Mouse (Mus musculus): ENCODE measurements around the gene Prm3. TPM values are rescaled to one million over a fixed set of nuclear protein-coding genes. Genes with fewer than 3 reads are reported as not detected.

The Prm3 gene
- polyA plus RNA-seq, 1 experiment from 2014 or later, result not detected

DNA sequence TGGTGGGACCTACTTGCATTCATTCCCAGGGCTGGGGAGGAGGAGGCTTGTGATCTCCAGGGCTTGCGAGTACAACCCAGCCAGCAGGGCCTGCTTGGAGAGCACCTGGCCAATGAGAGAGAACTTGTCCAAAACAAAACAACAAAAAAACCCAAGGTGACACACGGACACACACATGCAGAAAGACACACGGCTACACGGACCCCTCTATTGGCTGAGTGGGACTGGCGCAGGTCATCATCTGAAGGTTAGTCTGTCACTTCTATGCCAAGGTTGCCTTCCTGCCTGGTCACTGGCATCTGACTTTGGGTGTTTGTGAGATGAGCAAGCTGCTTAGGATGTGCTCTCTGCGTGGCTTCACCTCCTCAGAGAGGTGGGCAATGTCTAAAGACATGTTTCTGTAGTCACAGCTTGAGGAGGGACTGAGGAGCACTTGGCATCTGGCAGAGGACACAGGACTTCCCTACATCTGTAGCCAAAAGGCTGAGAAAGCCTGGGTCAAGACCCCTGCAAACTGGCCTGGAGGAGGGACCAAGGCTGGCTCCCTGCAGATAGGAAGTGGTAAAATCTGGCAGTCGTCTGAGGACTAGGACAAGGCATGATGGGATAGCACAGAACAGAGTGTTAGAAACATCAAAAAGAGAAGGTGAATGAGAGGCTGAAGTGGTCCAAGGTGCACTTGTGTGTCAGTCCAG lies 37.2 kb upstream of the Prm3 start:
- 80% methylated on average over 7 of the region's 7 CpGs for WGBS
- no peaks in the 10 kb centered on the region for H3K27me3 ChIP-seq (ENCODE audit: control insufficient read depth, insufficient read depth, low read length)
- H3K4me3 ChIP-seq (ENCODE audit: low read length), result no peak overlapping the region
- no peaks in the 10 kb centered on the region for H3K36me3 ChIP-seq (ENCODE audit: control insufficient read depth, insufficient read depth)
- no peak overlapping the region for H3K9ac ChIP-seq (ENCODE audit: low read length)
- H3K4me2 ChIP-seq (ENCODE audit: low read depth, low read length), result no peak overlapping the region
- peak overlapping the region; percentile 23; the same call in 1 of the 2 replicates for H3K27ac ChIP-seq (ENCODE audit: low read length)
- H3K9me3 ChIP-seq (replicated peaks; ENCODE audit: control insufficient read depth, low read length), result no peaks in the 10 kb centered on the region; the same call in 1 of the 2 replicates
- ATAC-seq (replicated peaks; ENCODE audit: extremely low read depth, insufficient read depth, low FRiP score), result no peak
- H3K4me1 ChIP-seq (ENCODE audit: control insufficient read depth, insufficient read depth, low read length), result no peaks in the 10 kb centered on the region

DNA sequence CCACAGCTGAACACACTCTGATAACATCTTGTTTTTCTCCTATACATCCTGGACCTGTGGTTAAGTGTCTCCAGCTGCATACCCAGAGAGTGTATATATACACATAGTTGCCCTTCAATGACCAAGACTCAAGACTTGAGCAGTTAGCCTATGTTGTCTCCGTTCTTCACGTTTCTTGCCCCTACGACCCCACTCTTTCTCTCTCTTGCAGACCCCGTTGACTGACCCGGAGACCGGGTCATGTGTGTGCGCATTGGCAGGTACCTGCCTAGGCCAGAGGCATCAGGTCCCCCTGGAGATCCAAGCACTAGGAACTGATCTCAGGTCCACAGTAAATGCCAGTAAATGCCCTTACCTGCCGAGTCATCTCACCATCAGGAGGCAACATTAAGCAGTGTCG lies 36.6 kb upstream of the Prm3 start:
- 87% methylated on average over 9 of the region's 9 CpGs for WGBS
- Histone ChIP-seq H3K4me2 (ENCODE audit: low read depth, low read length) (no peak overlapping the region), H3K27ac (ENCODE audit: low read length) (peak overlapping the region; percentile 23; the same call in 1 of the 2 replicates), H3K27me3 (ENCODE audit: control insufficient read depth, insufficient read depth, low read length) (no peaks in the 10 kb centered on the region), H3K4me3 (ENCODE audit: low read length) (no peak overlapping the region), H3K4me1 (ENCODE audit: control insufficient read depth, insufficient read depth, low read length) (no peaks in the 10 kb centered on the region), H3K36me3 (ENCODE audit: control insufficient read depth, insufficient read depth) (no peaks in the 10 kb centered on the region), H3K9me3 (replicated peaks; ENCODE audit: control insufficient read depth, low read length) (no peaks in the 10 kb centered on the region; the same call in 1 of the 2 replicates), H3K9ac (ENCODE audit: low read length) (no peak overlapping the region)
- ATAC-seq (replicated peaks; ENCODE audit: extremely low read depth, insufficient read depth, low FRiP score), result no peak

DNA sequence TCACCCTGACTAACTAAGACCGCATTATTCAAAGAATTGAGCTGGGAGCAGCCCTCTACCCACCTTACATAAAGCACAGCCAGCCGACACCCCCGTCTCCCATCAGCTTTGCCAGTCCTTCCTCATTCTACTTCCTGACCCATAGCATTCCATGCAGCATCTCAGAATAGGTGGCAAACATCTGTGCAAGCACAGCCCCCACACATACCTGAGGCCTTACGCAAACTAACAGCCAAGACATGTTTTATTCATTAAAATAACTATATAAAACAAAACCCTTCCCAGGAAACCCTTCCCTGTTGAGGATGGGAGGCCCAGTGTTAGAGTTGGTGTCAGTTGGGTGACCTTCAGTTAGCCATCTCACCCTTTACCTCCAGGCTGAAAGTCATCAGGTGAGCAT lies 35.1 kb upstream of the Prm3 start:
- H3K9ac ChIP-seq (ENCODE audit: low read length), result no peak overlapping the region
- H3K4me2 ChIP-seq (ENCODE audit: low read depth, low read length), result no peak overlapping the region
- H3K27ac ChIP-seq (ENCODE audit: low read length), result no peak overlapping the region
- ATAC-seq (replicated peaks; ENCODE audit: extremely low read depth, insufficient read depth, low FRiP score), result no peak
- H3K4me1 ChIP-seq (ENCODE audit: control insufficient read depth, insufficient read depth, low read length), result no peaks in the 10 kb centered on the region
- H3K27me3 ChIP-seq (ENCODE audit: control insufficient read depth, insufficient read depth, low read length), result no peaks in the 10 kb centered on the region
- WGBS, result 83% methylated on average over 4 of the region's 4 CpGs
- no peaks in the 10 kb centered on the region for H3K36me3 ChIP-seq (ENCODE audit: control insufficient read depth, insufficient read depth)
- H3K9me3 ChIP-seq (replicated peaks; ENCODE audit: control insufficient read depth, low read length), result no peaks in the 10 kb centered on the region; the same call in 1 of the 2 replicates
- H3K4me3 ChIP-seq (ENCODE audit: low read length), result no peak overlapping the region

DNA sequence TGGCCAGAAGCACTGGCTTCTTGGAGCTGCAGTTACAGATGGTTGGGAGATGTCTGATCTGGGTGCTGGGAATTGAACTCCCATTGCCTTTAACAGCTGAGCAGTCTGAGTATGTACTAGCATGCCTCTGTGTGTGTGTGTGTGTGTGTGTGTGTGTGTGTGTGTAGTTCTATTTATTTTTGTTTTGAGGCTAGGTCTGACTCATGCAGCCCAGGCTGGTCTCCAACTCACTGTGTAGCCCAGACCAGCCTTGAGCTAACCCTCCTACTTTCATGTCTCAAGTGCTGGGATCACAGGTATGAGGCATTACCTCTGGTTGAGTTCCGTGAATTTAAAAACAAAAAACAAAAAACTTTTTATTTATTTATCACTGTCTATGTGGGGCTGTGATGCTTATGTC lies 33.8 kb upstream of the Prm3 start:
- H3K4me1 ChIP-seq (ENCODE audit: control insufficient read depth, insufficient read depth, low read length), result no peaks in the 10 kb centered on the region
- ATAC-seq (replicated peaks; ENCODE audit: extremely low read depth, insufficient read depth, low FRiP score), result no peak
- no peaks in the 10 kb centered on the region; the same call in 1 of the 2 replicates for H3K9me3 ChIP-seq (replicated peaks; ENCODE audit: control insufficient read depth, low read length)
- no peaks in the 10 kb centered on the region for H3K27me3 ChIP-seq (ENCODE audit: control insufficient read depth, insufficient read depth, low read length)
- H3K36me3 ChIP-seq (ENCODE audit: control insufficient read depth, insufficient read depth), result no peaks in the 10 kb centered on the region
- H3K4me2 ChIP-seq (ENCODE audit: low read depth, low read length), result no peak overlapping the region
- H3K27ac ChIP-seq (ENCODE audit: low read length), result no peak overlapping the region
- no peak overlapping the region for H3K9ac ChIP-seq (ENCODE audit: low read length)
- no peak overlapping the region for H3K4me3 ChIP-seq (ENCODE audit: low read length)
- WGBS, result 77% methylated on average over 1 of the region's 1 CpGs

DNA sequence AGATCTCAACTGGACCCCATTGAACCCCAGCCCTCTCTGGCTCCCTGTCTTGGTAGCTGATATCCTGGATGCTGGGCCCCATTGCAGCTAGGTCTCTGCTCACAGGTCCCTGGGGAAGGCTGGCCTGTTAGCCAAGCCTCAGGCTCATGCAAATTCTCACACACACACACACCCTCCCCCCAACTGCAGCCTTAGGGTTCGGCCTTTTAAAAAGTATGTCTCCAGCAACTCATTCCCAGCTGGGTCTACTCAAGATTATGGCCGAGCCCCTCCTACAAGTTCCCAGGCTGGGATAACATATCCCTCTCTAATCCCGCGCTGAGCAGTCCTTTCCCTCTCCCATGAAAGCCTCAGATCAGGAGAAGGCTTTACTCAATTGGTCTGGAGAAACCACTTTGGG lies 30.7 kb upstream of the Prm3 start:
- no peak overlapping the region for H3K4me2 ChIP-seq (ENCODE audit: low read depth, low read length)

DNA sequence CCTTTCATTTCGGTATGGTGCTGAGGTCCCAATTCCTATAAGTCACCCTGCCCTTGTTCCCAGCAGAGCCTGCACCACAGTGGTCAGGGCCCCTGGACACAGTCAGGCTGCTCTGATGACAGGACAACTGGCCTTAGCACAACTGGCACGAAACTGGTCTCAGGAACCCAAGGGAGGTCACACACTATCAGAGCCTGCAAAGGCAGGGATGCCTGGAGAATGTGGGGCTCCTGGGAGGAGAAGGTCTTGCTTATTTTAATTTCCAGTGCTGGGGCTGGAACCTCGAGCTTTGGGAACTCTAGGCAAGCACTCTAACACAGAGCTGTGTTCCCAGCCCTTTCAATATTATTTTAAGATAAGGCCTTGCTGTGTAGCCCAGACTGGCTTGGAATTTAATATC lies 29.3 kb upstream of the Prm3 start:
- 41% methylated on average over 3 of the region's 3 CpGs for WGBS
- peak overlapping the region; percentile 49; the same call in 1 of the 2 replicates for H3K27ac ChIP-seq (ENCODE audit: low read length)
- H3K27me3 ChIP-seq (ENCODE audit: control insufficient read depth, insufficient read depth, low read length), result no peaks in the 10 kb centered on the region
- H3K4me1 ChIP-seq (ENCODE audit: control insufficient read depth, insufficient read depth, low read length), result peaks cover under 1% of the 10 kb centered on the region
- no peaks in the 10 kb centered on the region for H3K36me3 ChIP-seq (ENCODE audit: control insufficient read depth, insufficient read depth)
- no peak overlapping the region for H3K4me2 ChIP-seq (ENCODE audit: low read depth, low read length)
- ATAC-seq (replicated peaks; ENCODE audit: extremely low read depth, insufficient read depth, low FRiP score), result no peak; the same call in 1 of the 2 replicates
- no peaks in the 10 kb centered on the region; the same call in 1 of the 2 replicates for H3K9me3 ChIP-seq (replicated peaks; ENCODE audit: control insufficient read depth, low read length)
- H3K4me3 ChIP-seq (ENCODE audit: low read length), result no peak overlapping the region
- no peak overlapping the region for H3K9ac ChIP-seq (ENCODE audit: low read length)

More for the DNA sequence above, 30.7 kb upstream of the Prm3 start:
- Histone ChIP-seq H3K9ac (ENCODE audit: low read length) (no peak overlapping the region), H3K4me3 (ENCODE audit: low read length) (no peak overlapping the region), H3K4me1 (ENCODE audit: control insufficient read depth, insufficient read depth, low read length) (no peaks in the 10 kb centered on the region), H3K9me3 (replicated peaks; ENCODE audit: control insufficient read depth, low read length) (no peaks in the 10 kb centered on the region; the same call in 1 of the 2 replicates), H3K27ac (ENCODE audit: low read length) (0 out of 2 replicates have a peak overlapping the region, but pooled peaks have one; percentile 52), H3K27me3 (ENCODE audit: control insufficient read depth, insufficient read depth, low read length) (no peaks in the 10 kb centered on the region), H3K36me3 (ENCODE audit: control insufficient read depth, insufficient read depth) (no peaks in the 10 kb centered on the region)
- ATAC-seq (replicated peaks; ENCODE audit: extremely low read depth, insufficient read depth, low FRiP score), result 0 out of 2 replicates have a peak, but pooled peaks have one; percentile 32
- WGBS, result 54% methylated on average over 4 of the region's 4 CpGs

DNA sequence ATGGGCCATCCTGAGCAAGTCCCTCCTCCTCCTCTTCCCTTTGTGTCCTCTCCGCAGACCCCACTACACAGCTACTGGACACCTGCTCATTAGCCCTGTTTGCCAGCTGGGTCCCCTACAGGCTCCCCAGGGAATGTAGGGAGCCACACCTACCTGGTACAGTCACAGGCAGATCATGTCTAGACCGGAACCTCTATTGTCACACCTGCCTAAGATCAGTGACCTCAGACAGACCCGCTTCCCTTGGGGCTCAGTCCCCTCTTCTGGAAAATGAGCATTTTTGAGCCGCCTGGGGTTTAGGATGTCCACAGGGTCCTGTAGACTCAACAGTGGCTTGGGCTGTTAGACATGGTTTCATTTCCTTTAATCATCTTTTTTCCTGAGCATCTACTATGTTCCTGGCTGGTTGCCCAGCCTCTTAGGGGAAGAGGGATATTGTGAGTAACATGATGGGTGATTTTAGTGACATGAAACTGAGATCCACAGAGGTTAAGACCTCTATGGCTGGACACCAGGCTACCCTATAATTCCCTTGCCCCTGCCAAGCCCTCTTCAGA lies 27.9 kb upstream of the Prm3 start:
- H3K36me3 ChIP-seq (ENCODE audit: control insufficient read depth, insufficient read depth), result no peaks in the 10 kb centered on the region
- H3K27ac ChIP-seq (ENCODE audit: low read length), result no peak overlapping the region
- 87% methylated on average over 4 of the region's 4 CpGs for WGBS
- peaks cover 4% of the 10 kb centered on the region for H3K4me1 ChIP-seq (ENCODE audit: control insufficient read depth, insufficient read depth, low read length)
- H3K4me3 ChIP-seq (ENCODE audit: low read length), result no peak overlapping the region
- H3K9ac ChIP-seq (ENCODE audit: low read length), result no peak overlapping the region
- no peaks in the 10 kb centered on the region for H3K27me3 ChIP-seq (ENCODE audit: control insufficient read depth, insufficient read depth, low read length)
- ATAC-seq (replicated peaks; ENCODE audit: extremely low read depth, insufficient read depth, low FRiP score), result no peak
- no peaks in the 10 kb centered on the region; the same call in 1 of the 2 replicates for H3K9me3 ChIP-seq (replicated peaks; ENCODE audit: control insufficient read depth, low read length)
- H3K4me2 ChIP-seq (ENCODE audit: low read depth, low read length), result no peak overlapping the region

DNA sequence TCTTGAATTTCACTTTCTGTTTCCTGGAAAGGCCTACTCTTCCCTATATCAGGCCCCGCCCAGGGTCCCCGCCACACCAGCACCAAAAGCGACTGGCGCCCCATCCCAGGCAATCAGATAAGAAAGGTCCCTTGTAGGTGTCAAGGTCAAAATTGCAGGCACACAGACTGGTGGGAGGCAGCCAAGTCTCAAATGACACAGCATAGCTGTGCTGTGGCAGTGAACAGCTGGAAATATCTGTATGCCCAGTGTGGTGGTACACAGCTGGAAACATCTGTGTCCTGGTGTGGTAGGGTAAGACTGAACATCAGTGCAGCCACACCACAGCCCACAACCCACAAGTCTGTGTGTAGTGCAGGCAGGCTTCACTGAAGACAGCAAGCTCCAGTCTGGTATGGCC lies 24.1 kb upstream of the Prm3 start:
- WGBS, result 48% methylated on average over 4 of the region's 4 CpGs
- Histone ChIP-seq H3K9ac (ENCODE audit: low read length) (no peak overlapping the region), H3K4me2 (ENCODE audit: low read depth, low read length) (no peak overlapping the region), H3K4me3 (ENCODE audit: low read length) (no peak overlapping the region), H3K4me1 (ENCODE audit: control insufficient read depth, insufficient read depth, low read length) (peaks cover 9% of the 10 kb centered on the region), H3K27ac (ENCODE audit: low read length) (no peak overlapping the region), H3K27me3 (ENCODE audit: control insufficient read depth, insufficient read depth, low read length) (no peaks in the 10 kb centered on the region), H3K9me3 (replicated peaks; ENCODE audit: control insufficient read depth, low read length) (no peaks in the 10 kb centered on the region), H3K36me3 (ENCODE audit: control insufficient read depth, insufficient read depth) (no peaks in the 10 kb centered on the region)
- no peak for ATAC-seq (replicated peaks; ENCODE audit: extremely low read depth, insufficient read depth, low FRiP score)

DNA sequence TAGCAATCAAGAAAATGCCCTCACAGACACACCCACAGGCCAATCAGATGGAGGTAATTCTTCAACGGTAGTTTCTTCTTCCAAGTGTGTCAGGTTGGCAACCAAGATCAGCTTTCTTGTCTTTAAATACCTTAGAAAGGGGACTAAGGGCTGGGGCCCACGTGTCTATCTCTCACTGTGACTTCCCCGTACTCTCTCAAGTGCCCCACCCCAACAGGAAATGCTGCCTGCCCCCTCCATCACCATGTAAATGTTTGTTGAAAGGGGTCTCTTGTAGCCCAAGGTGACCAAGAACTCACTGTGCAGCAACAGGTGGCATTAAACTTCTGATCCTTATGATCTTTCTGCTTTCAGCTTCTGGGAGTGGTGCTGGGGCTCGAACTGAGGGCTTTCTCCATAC lies 23.0 kb upstream of the Prm3 start:
- Histone ChIP-seq H3K4me1 (ENCODE audit: control insufficient read depth, insufficient read depth, low read length) (peaks cover 9% of the 10 kb centered on the region), H3K36me3 (ENCODE audit: control insufficient read depth, insufficient read depth) (no peaks in the 10 kb centered on the region), H3K4me2 (ENCODE audit: low read depth, low read length) (no peak overlapping the region), H3K27ac (ENCODE audit: low read length) (no peak overlapping the region), H3K9ac (ENCODE audit: low read length) (no peak overlapping the region), H3K27me3 (ENCODE audit: control insufficient read depth, insufficient read depth, low read length) (no peaks in the 10 kb centered on the region), H3K9me3 (replicated peaks; ENCODE audit: control insufficient read depth, low read length) (no peaks in the 10 kb centered on the region), H3K4me3 (ENCODE audit: low read length) (no peak overlapping the region)
- no peak for ATAC-seq (replicated peaks; ENCODE audit: extremely low read depth, insufficient read depth, low FRiP score)
- WGBS, result 75% methylated on average over 4 of the region's 4 CpGs

Data from heart, embryonic 16.5 days (tissue).